Mouse (Mus musculus) thymus, postnatal 14 days (tissue): Measurements from ENCODE around the gene Cldn9.

ENCODE experiments used
- DNase-seq: peaks from one replicate; pipeline ENCODE4 v3.0.0; 2021

Gene Cldn9

DNA sequence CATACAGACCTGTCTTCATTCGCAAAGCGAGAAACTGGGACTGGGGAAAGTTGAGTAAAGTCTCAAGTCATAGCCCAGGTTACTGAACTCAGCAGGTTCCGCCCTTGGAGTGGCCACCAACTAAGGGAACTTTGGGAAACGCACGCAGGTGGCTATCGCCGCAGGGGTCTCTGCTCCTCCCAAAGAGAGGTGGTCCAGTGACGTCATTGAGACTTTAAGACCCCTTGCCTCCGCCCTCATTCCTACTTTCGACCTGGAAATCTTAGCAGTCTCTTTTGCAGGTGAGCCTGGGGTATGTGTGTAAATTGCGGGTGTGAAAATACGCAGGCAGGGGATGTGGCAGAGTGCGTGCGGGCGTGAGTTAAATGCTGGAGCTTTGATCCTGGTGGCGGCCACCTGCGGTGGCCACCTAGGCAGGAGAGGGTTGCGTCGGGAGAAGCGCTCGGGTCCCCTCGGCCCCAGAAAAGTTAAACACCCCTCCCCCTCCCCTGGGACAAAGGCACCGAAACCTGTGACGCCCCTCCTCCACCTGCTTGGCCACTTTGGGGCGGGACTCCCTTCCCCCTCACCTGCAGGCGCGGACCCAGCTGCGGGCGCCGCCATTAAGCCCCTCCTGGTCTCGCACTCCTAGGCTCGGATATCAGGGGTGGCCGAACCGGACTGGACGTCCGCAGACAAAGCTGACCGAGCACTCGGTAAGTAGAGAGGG is 4.5 kb downstream of the Cldn9 start, which contains the start of gene Cldn6:
TSS of gene Cldn6 (plus strand) at position 123 of the 709 bp plus-strand sequence.
- DNase-seq, result no peak

DNA sequence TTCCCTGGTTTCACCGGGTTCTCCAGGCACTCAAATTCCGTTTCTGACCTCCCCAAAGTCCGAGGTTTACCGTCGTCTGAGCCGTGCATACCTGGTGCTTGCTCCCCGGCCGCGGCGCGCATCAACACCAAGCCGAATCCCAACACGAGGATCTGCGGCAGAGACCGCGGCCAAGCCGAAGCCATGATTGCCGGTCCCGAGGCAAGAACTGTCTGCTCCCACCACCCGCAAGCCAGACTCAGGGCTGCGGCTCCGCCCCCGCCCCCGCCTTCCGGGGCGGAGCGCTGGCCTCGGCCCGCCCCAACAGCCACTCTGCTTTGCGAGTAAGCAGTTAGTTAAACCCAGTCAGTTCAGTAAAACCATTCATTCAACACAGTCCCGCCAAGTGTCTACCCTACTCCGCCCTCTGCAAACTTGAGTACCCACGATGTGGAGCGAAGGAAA is 6.6 kb downstream of the Cldn9 start, which contains the start of gene Tnfrsf12a:
TSS of gene Tnfrsf12a (minus strand) at position 233 of the 444 bp plus-strand sequence.
- DNase-seq, result peak; percentile 91

DNA sequence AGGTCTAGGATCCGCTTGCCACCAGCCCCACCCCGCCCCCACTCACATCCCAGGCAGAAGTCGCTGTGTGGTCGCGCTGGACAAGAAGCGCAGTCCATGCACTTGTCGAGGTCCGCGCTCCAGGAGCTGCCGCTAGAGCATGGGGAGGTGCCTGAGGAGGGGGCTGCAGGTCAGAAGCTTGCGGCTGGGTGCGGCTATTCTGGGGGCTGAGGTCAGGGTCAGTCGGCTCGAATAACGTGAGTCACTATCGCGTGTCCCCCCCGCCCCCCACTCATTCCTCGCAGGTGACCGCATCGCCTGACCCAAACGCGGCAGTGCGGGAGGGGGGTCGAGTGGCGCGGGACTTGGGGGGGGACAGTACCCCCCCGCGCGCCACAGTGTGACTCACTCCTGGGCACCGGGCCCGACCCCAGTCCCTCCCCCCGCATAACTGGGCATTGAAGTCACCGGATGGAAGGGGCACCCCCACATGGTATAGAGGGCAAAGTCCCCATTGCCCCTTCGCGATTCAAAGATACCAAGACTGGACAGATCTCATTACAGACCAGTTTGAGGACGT is 7.3 kb downstream of the Cldn9 start:
- DNase-seq, result peak; percentile 50

DNA sequence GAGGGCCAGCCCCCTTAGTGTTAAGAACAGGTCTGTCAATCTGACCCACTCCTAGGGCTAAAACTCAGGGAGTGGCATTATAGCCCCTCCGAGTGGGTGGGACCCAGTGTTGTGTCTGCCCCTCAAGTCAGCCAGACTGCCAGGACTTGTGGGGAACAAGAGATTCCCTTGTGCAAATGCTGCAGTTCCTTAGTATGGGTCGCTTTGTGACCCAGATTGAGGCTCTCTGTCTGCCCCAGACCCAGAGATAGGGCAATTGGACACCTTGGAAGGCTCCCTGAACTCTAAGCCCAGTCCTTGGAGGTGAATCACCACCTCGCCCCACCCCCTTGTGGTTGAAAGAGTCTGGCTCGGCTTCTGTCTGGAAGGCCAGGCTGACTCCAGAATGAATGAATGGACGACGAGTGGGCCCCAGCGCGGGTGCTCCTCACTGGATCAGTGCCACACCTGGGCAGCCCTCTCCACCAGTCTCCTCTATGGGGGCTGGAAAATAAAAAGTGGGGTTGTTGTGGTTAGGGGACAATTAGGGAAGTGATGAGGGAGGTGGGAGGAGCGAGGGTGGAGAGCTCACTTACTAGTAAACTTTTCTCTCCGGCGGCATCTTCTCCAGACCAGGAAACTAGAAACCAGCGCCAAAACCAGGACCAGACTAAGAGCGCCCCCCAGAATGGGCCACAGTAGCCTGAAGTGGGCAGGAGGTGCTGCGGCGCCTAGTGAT is 8.1 kb downstream of the Cldn9 start:
- DNase-seq, result peak; percentile 34

DNA sequence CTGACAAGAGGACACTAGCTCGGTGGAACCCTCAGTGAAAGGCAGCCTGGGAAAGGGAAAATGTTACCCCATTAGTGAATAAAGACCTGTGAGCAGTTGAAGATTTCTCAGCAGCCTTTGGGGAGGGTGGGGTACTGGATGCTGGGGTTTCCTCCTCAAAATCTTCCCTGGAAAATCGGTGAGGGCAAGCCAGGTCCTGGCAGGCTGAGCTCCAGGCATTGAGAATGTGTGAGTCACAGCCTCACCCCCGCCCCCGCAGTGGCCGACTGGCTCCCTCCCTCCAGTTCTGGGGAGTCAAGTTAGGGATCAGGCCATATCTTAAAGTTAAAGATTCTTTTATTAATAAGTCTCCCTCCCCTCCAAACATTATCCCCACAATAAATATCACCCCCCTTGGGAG is 8.7 kb downstream of the Cldn9 start:
- no peak for DNase-seq

DNA sequence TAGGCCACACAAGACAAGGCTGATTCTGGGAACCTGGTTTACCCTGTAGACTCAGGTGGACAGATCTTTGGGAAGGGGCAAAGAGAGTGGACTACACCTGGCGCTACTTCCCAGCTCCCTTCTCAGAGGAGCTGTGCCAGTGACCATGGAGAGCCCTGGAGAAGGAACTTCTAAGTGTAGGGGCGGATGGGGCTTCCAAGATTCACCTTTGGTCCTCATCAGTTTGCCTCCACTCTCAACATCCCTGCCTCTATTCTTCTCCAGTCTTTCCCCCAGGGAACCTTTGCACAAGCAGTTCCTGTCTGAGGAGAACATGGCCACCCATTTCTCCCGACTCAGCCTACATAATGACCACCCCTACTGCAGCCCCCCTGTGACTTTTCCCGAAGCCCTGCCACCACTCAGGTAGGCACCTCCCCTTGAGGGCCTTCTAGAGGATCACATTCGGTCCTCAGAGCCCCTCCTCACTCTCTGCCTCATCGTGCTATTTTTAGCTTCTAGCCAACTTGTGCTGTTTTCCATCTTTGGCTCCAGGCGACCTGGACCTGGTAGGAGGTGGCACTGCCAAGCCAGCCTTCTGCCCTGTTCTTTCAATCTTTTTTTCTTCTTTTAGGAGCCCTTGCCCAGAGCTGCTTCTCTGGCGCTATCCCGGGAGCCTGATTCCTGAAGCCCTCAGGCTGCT is 9.4 kb downstream of the Cldn9 start:
- DNase-seq, result no peak

DNA sequence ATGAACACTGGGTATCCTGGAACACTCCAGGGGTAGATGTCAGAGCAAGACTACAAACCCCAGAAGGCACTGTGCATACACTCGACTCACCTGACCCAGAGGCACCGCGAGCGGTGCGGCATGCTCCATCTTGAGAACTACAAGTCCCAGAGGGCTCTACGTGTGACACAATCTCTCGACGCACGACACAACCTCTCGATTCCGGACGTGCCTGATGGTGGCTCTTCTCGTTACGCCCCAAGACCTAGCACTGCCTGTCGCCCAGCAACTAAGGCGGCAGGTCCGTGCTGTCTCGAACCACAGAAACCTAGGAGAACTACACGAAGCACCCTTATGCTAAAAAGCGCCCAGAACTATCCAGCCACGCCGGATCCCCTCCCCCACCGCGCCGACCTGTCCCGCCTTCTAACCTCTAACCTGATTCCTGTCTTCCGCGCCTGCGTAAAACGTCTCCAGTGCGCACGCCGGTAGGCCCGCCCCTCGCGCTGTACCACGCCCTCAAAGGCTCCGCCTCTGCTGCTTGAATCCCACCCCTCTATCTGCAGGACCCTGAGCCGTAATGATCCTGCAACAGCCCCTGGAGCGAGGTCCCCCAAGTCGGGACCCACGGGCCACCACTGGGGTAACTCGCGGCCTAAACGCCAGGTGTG is 10.3 kb downstream of the Cldn9 start, which contains the start of the genes Hcfc1r1 and Thoc6:
TSS of gene Hcfc1r1 (plus strand) at position 173 of the 650 bp plus-strand sequence.
TSS of gene Thoc6 (minus strand) at position 459 of the 650 bp plus-strand sequence.
- peak; percentile 95 for DNase-seq

DNA sequence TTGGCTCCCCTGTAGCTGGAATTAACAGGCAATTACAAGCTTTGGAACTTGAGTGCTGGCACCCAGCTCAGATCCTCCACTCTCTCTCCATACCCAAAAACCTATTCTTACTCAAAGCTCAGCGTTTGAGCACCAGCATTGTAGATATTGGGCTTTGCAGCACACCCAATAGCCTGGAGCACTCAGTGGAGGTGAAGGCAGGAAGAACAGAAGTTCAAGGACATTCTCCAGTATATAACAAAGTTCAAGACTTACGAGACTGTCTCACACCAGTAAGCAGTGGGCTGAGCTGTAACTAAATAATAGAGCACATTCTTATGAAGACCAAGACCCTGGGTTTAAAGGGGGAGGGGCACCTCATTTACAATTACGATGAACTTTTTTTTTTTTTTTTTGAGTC is 11.1 kb downstream of the Cldn9 start:
- DNase-seq, result no peak

DNA sequence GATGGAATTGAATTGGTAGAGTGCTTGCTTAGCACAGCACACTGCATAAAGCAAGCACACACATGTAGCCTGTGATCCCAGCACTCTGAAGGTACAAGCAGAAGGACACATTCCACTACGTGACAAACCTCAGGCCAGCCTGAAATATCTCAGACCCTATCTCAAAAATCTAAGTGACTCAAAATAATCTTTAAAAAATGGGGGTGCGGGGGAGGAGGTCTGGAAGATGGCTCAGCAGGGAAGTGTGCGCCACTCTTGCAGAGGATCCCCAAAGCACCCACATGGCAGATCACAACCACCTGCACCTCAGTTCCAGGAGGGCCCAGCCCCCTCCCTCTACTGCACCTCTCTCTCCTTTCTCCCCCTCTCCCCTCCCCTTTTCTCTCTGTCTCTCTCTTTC is 12.3 kb downstream of the Cldn9 start:
- DNase-seq, result no peak

DNA sequence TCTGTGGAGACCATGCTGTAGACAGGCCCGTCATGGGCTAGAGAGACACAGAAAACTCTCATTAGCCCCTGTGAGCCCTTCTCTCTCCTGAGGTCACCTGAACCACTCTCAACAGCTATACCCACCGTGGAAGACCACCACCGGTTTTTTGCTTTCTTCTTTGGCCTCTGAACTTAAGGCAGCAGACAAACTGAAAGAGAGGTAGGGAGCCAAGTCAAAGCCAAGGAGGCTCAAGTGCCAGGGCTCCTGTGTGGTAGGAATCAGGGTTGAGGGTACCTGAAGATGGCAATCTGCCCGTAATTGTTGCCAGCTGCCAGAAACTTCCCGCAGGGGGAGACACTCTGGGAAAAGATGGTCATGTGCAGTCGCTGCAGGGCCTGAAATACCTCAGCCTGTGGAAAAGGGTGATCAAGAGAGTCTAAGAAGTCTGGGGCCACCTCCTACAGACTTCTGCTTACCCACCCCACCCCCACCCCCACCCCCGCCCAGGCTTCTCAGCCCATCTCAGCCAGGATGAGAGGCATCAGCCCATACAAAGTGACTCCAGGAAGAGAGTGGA is 13.2 kb downstream of the Cldn9 start:
- DNase-seq, result no peak

DNA sequence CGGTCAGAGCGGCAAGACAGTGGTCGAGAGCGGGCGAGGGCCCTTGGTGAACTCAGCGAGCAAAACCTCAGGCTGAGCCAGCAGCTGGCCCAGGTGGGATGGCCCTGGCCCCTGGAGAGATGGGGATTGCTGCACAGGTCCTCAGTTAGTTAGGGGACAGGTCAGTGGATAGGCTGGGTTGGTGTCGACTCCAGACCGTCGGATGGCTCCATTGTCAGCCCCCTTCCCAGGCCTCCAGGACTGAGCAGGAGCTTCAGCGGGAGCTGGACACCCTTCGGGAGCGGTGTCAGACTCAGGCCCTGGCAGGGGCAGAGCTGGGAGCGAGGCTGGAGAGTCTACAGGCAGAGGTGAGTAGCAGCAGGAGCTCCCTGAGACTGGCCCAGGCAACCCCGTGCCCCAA is 18.3 kb downstream of the Cldn9 start:
- no peak for DNase-seq

DNA sequence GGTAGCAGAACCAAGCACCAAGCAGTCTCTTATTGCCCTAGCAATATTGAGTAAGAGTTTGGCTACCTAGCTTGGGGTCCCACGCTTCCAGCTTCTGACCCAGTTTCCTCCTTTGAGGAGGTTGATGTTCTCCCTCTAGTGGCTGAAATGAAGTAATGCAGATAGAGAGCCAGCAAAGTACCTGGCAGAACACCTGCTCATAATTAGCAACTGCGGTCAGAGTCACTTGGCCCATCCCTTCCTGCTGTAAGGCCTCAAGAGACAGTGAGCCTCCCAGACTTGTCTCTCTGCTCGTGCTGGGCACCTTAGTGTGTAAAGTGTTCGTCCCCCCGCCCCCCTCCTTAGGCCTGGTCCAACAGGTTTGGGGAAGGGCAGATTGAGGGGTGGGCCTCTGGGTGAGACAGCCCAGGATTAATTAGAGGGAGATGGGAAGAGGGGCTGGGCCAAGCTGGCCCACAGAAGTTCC is 19.2 kb downstream of the Cldn9 start:
- DNase-seq, result peak; percentile 48

DNA sequence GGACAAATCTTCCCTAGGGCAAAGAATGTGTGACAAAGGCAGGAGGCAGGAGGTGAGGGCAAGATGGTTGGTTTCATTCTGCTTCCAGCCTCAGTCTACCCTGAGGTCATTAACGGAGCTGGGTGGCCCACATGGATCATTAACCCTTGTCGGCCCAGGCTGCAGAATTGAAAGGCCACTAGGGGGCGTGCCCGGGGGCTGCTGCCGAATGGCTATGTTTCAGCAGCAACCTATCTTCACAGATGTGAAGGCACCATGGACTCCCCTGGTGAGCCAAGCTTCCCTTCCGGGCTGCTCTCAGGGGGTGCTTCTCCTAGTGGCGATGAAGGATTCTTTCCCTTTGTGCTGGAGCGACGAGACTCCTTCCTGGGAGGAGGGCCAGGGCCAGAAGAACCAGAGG is 22.3 kb downstream of the Cldn9 start:
- DNase-seq, result peak; percentile 53

DNA sequence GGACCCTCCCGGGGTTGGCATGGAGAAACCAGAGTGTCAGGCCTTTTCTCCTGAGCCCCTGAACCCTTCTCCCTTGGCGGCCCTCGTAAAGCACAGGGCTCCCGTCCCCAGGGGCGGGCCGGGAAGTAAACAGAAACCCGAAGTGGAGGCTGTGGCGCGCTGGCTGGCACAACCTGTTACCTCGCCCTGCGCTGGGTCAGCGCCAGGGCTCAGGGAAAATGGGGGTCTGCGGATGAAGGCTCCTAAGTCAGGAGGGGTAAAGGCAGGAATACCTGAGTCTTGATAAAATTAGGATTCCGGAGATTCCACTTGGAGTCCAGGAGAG is 23.0 kb downstream of the Cldn9 start:
- no peak for DNase-seq

DNA sequence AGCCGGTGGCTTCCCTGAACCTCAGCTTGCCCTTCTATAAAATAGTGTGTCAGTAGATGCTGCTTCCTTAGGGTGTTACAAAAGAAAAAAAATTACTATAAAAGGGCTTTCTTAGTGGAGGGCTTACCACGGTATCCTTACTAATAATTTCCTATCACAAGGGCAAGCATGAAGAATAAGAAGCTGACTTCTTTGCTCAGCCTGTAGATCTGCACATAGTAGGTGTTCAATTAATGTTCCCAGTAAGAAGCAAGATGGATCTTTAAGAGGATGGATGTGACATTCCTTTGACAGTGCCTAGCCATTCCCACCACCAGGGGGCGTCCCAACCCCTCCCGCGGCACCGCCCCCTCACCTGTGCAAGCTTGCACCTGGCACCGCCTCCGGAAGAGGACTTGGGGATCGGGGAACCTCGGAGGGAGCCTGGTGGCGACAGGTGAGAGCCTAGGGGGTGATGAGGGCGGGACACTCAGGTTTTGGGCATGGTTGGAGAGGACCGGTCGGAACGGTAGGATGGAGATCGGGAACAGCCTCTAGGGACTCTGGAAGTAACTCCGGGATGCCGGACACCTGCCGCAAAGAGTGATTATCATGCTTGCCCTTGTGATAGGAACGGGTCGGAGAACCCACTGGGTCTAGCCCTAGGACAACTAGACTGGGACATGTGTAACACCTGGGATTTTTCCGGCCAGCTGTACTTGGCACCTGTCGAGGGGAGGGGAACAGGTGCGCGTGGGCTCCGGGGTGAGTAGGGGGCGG is 23.5 kb downstream of the Cldn9 start, which contains the start of gene Bicdl2:
TSS of gene Bicdl2 (plus strand) at position 390 of the 759 bp plus-strand sequence.
- DNase-seq, result peak; percentile 54

DNA sequence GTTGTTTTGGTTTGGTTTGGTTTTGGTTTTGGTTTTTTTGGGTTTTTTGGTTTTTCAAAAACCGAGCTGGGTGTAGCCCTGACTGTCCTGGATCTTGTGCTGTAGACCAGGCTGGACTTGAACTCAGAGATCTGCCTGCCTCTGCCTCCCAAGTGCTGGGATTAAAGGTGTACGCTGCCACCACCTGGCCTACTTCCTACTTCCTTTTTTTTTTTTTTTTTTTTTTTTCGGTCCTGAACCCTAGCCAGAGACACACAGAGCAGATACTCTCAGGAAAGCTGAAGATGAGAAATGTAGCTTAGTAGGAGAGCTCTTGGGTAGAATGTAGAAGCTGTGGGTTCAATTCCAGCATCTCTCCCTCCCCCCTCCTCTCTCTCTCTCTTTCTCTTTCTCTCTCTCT is 25.4 kb downstream of the Cldn9 start:
- no peak for DNase-seq

DNA sequence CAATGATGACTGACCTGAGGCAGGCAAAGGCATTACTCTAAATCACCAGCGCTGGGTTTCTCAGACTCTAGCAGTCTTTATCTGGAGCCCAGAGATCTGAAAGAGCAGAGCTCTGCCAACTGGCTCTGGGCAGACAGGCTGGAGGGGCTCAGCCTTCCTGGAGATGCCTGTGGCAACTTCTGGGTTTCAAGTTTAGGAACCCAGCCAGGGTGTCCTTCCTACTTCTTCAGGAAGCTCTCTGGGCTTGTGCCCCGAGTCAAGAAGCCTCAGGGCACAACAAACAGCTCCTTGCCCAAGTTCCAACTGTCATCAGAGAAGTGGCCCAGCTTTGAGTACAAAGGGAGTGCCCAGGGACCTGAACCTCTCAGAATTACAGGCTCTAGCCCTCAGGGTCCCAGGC is 29.4 kb downstream of the Cldn9 start:
- no peak for DNase-seq

DNA sequence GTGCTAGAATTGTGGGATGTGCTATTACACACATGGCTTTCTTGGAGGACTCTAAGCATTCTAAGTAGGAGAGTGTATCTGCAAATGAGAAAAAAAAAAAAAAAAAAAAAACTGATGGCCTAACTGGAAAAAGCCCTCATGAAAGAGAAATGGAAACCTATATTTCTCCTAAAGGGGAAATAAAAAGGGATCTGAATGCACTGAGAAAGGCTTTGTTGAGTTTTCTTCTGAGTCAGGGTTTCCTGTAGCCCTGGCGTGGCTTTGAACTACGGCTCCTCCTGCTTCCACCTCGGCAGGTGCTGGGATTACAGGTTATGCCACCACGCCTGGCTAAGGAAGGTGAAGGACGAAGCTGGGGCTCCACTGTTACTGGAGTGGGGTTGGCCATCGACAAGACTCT is 29.8 kb downstream of the Cldn9 start:
- no peak for DNase-seq

DNA sequence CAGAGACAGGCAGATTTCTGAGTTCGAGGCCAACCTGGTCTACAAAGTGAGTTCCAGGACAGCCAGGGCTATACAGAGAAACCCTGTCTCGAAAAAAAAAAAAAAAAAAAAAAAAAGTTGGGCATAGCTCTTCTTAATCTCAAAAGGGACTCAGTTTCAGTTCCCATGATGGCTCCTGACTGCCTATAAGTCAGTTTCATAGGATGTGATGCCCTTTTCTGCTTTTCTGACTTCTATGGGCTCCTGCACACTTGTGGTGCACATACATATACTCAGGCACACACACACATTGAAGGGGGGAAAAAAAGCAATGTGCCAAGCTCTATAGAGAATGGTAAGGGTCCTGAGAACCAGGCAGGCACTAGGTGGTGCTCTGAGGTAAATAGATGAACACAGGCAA is 30.5 kb downstream of the Cldn9 start:
- no peak for DNase-seq

DNA sequence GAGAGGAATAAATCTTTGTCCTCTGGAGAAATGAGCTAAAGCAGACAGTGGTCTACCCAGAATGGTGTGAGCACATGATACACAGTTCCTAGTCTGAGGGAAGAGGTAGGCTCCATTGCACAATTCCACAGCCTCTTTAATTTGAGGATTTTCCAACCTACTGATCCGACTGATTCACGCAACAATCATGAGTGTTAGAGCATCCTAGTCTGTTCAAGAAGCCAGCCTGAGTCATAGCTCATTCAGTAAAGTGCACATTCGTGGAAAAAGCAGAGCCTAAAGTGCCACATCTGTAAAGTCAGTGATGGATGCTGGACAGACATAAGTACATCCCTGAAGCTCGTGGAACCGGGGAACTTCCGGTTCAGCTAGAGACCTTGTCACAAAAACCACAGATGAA is 32.5 kb downstream of the Cldn9 start:
- no peak for DNase-seq

DNA sequence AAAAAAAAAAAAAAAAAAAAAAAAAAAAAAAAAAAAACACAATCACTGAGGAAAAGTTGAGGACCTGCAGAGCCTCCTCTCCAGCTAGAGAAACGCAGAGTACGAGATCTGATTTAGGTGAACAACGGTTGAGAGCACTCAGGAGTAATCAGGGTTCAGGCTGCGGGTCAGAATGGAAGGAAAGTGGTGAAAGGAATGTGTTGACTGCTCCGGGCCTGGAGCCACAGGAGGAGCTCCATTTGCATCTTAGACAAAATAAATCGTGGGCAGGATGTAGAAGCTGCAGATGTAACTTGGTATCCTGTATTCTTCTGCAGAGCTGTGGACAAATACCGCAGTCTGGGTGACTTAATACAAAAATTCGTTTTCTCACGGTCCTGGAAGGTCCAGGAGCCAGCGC is 37.9 kb downstream of the Cldn9 start:
- no peak for DNase-seq
